Mouse (Mus musculus): Measurements from ENCODE around the gene Tubb2b.

GRCm38 (mm10) chr13:34132299-34132698 lies 2.0 kb upstream of the Tubb2b start:
- TF ChIP-seq CTCF (IDR thresholded peaks at IDR 0.05; ENCODE audit: low read depth) (no peak), EP300 (optimal IDR thresholded peaks at IDR 0.05) (no peak)

Measured in stomach, postnatal 0 days (tissue).